Mouse (Mus musculus) G1E (cell line): ENCODE results near the gene Nckap5l. TPM values are rescaled to one million over a fixed set of nuclear protein-coding genes. Genes with fewer than 3 reads are reported as not detected.

Experiments used
- ATAC-seq: 2 replicates; pipeline ENCODE4 v1.8.0; 2016; ENCODE audit warnings: mild to moderate bottlenecking; ENCODE audit not compliant: insufficient number of reproducible peaks, poor library complexity, low FRiP score, severe bottlenecking; ENCODE audit errors: extremely low read depth
- DNase-seq: peaks from one replicate; pipeline ENCODE4 v3.0.0; 2012; ENCODE audit warnings: low spot score
- H3K27me3 ChIP-seq: 2 replicates; pipeline ENCODE4 v1.6.1; 2012; ENCODE audit warnings: mild to moderate bottlenecking, low read length, inconsistent platforms; ENCODE audit not compliant: insufficient read depth
- H3K36me3 ChIP-seq: replicated peaks from 2 replicates; pipeline ENCODE3; 2012; ENCODE audit warnings: mild to moderate bottlenecking, inconsistent platforms
- H3K4me1 ChIP-seq: 2 replicates; pipeline ENCODE4 v1.6.1; 2012; ENCODE audit warnings: low read depth, low read length, inconsistent platforms, mixed read lengths; ENCODE audit not compliant: insufficient read depth
- H3K4me3 ChIP-seq: 2 replicates; pipeline ENCODE4 v1.5.1; 2012; ENCODE audit warnings: low read depth, mild to moderate bottlenecking, inconsistent platforms, low read length, moderate library complexity, mixed read lengths
- H3K9me3 ChIP-seq: replicated peaks from 2 replicates; pipeline ENCODE4 v1.6.1; 2012; ENCODE audit warnings: inconsistent platforms
- CTCF ChIP-seq: IDR thresholded peaks from 2 replicates; pipeline ENCODE4 v1.5.1; 2012; ENCODE audit warnings: low read depth, low read length, inconsistent platforms, mixed read lengths
- GATA1 ChIP-seq: IDR thresholded peaks from 2 replicates; pipeline ENCODE4 v1.6.1; 2012; ENCODE audit warnings: borderline replicate concordance, low read length, inconsistent platforms, mixed read lengths
- GATA2 ChIP-seq: IDR thresholded peaks from 2 replicates; pipeline ENCODE4 v1.6.1; 2012; ENCODE audit warnings: low read depth, low read length, inconsistent platforms, borderline replicate concordance
- POLR2AphosphoS5 ChIP-seq: IDR thresholded peaks from 2 replicates; pipeline ENCODE4 v1.6.1; 2012; ENCODE audit warnings: low read depth, low read length, inconsistent platforms; ENCODE audit not compliant: insufficient replicate concordance
- TAL1 ChIP-seq: conservative IDR thresholded peaks from 2 replicates; pipeline ENCODE4 v1.6.1; 2012; ENCODE audit warnings: low read depth, low read length, inconsistent platforms, mixed read lengths
- polyA plus RNA-seq: library from polyadenylated mRNA; stranded (reverse); fragments of >175 nt; gene quantifications from 2 replicates; pipeline ENCODE4 v1.2.3, GENCODE M21; 2012
- total RNA-seq, 2 experiments: library from RNA; stranded (forward) in 1 of 2; stranded (reverse) in 1 of 2; fragments of 200-1000 nt in 1 of 2; fragments of >200 nt in 1 of 2; fragmentation: Nextera tagmentation in 1 of 2; gene quantifications; 2 replicates each; pipeline ENCODE4 v1.2.3; 2014 to 2017

The Nckap5l gene
- total and polyA plus RNA-seq, 3 experiments = 0.60 to 16.1 (median 15.2) TPM

DNA sequence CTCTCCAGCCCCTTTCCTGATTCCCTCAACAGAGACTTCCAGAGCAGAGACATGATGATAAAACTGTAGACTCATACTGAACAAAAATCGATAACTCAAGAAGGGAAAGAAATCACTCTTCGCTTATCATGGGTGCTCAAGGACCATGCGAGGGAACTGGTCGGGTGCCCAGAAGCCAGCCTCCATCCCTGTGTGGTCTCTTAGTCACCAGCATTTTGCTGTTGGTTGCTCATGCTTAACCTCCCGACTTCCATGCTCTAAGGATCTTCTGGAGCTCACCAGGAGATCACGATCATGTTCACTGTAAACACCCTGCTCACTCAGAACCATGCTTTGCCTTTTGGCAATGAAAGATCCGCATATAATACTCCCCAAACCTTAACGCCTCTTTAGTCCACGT lies 84.8 kb downstream of the Nckap5l start:
- TF ChIP-seq GATA1 (no peak), TAL1 (no peak), GATA2 (no peak), POLR2AphosphoS5 (no peak), CTCF (no peak)
- no peak overlapping the region for H3K4me3 ChIP-seq
- DNase-seq (no peak), ATAC-seq (no peak)
- no peaks in the 10 kb centered on the region for H3K4me1 ChIP-seq
- no peaks in the 10 kb centered on the region for H3K9me3 ChIP-seq
- no peaks in the 10 kb centered on the region for H3K36me3 ChIP-seq
- peaks cover 4% of the 10 kb centered on the region; the same call in 1 of the 2 replicates for H3K27me3 ChIP-seq

Other genes with a start within 250 kb of the Nckap5l start
- not detected in 2 replicates for gene Kcnh3, start 232.9 kb downstream of the Nckap5l start, total RNA-seq (2014; fragmentation: Nextera tagmentation)
- 0.05 TPM in 1 of 2 replicates, not detected in the other for gene Kcnh3, start 232.9 kb downstream of the Nckap5l start, total RNA-seq (2017)
- not detected in 2 replicates for gene Kcnh3, start 232.9 kb downstream of the Nckap5l start, polyA plus RNA-seq
- 29.8 and 39.4 TPM in 2 replicates for gene Mcrs1, start 205.8 kb downstream of the Nckap5l start, total RNA-seq (2014; fragmentation: Nextera tagmentation)
- gene Mcrs1, start 205.8 kb downstream of the Nckap5l start, total RNA-seq (2017) = 45.7 and 60.1 TPM in 2 replicates
- 75.9 and 83.4 TPM in 2 replicates for gene Mcrs1, start 205.8 kb downstream of the Nckap5l start, polyA plus RNA-seq
- 39.1 and 39.5 TPM in 2 replicates for gene Prpf40b, start 162.7 kb downstream of the Nckap5l start, total RNA-seq (2014; fragmentation: Nextera tagmentation)
- 10.1 and 13.1 TPM in 2 replicates for gene Prpf40b, start 162.7 kb downstream of the Nckap5l start, total RNA-seq (2017)
- gene Prpf40b, start 162.7 kb downstream of the Nckap5l start, polyA plus RNA-seq = 47.2 and 53.8 TPM in 2 replicates
- gene Fam186b, start 161.9 kb downstream of the Nckap5l start, total RNA-seq (2014; fragmentation: Nextera tagmentation) = not detected in 2 replicates
- 0.12 TPM in 1 of 2 replicates, not detected in the other for gene Fam186b, start 161.9 kb downstream of the Nckap5l start, total RNA-seq (2017)
- not detected in 2 replicates for gene Fam186b, start 161.9 kb downstream of the Nckap5l start, polyA plus RNA-seq
- gene Fmnl3, start 87.3 kb downstream of the Nckap5l start, total RNA-seq (2014; fragmentation: Nextera tagmentation) = 4.8 TPM in 1 of 2 replicates, not detected in the other
- gene Fmnl3, start 87.3 kb downstream of the Nckap5l start, total RNA-seq (2017) = 0.11 and 0.46 TPM in 2 replicates
- gene Fmnl3, start 87.3 kb downstream of the Nckap5l start, polyA plus RNA-seq = 0.07 and 0.08 TPM in 2 replicates
- 239 and 279 TPM in 2 replicates for gene Tmbim6, start 64.9 kb downstream of the Nckap5l start, total RNA-seq (2014; fragmentation: Nextera tagmentation)
- gene Tmbim6, start 64.9 kb downstream of the Nckap5l start, total RNA-seq (2017) = 91.2 and 93.0 TPM in 2 replicates
- gene Tmbim6, start 64.9 kb downstream of the Nckap5l start, polyA plus RNA-seq = 97.5 and 125 TPM in 2 replicates
- 10.3 and 13.2 TPM in 2 replicates for gene Bcdin3d, start 17.0 kb upstream of the Nckap5l start, total RNA-seq (2014; fragmentation: Nextera tagmentation)
- gene Bcdin3d, start 17.0 kb upstream of the Nckap5l start, total RNA-seq (2017) = 8.6 and 10.8 TPM in 2 replicates
- gene Bcdin3d, start 17.0 kb upstream of the Nckap5l start, polyA plus RNA-seq = 10.0 and 10.5 TPM in 2 replicates
- gene Faim2, start 70.4 kb upstream of the Nckap5l start, total RNA-seq (2014; fragmentation: Nextera tagmentation) = not detected in 2 replicates
- gene Faim2, start 70.4 kb upstream of the Nckap5l start, total RNA-seq (2017) = 0.06 and 0.33 TPM in 2 replicates
- not detected in 2 replicates for gene Faim2, start 70.4 kb upstream of the Nckap5l start, polyA plus RNA-seq
- gene Aqp2, start 121.3 kb upstream of the Nckap5l start, total RNA-seq (2014; fragmentation: Nextera tagmentation) = not detected in 2 replicates
- gene Aqp2, start 121.3 kb upstream of the Nckap5l start, total RNA-seq (2017) = 0.11 TPM in 1 of 2 replicates, not detected in the other
- not detected in 2 replicates for gene Aqp2, start 121.3 kb upstream of the Nckap5l start, polyA plus RNA-seq
- gene Aqp5, start 133.0 kb upstream of the Nckap5l start, total RNA-seq (2014; fragmentation: Nextera tagmentation) = not detected in 2 replicates
- 0.44 TPM in 1 of 2 replicates, not detected in the other for gene Aqp5, start 133.0 kb upstream of the Nckap5l start, total RNA-seq (2017)
- not detected in 2 replicates for gene Aqp5, start 133.0 kb upstream of the Nckap5l start, polyA plus RNA-seq
- not detected in 2 replicates for gene Aqp6, start 143.7 kb upstream of the Nckap5l start, total RNA-seq (2014; fragmentation: Nextera tagmentation)
- 0.12 TPM in 1 of 2 replicates, not detected in the other for gene Aqp6, start 143.7 kb upstream of the Nckap5l start, total RNA-seq (2017)
- gene Aqp6, start 143.7 kb upstream of the Nckap5l start, polyA plus RNA-seq = not detected in 2 replicates
- gene Racgap1, start 193.9 kb upstream of the Nckap5l start, total RNA-seq (2014; fragmentation: Nextera tagmentation) = 132 and 189 TPM in 2 replicates
- gene Racgap1, start 193.9 kb upstream of the Nckap5l start, total RNA-seq (2017) = 71.7 and 81.3 TPM in 2 replicates
- gene Racgap1, start 193.9 kb upstream of the Nckap5l start, polyA plus RNA-seq = 21.4 and 35.6 TPM in 2 replicates
- gene Asic1, start 212.6 kb upstream of the Nckap5l start, total RNA-seq (2014; fragmentation: Nextera tagmentation) = not detected in 2 replicates
- 0.22 and 0.41 TPM in 2 replicates for gene Asic1, start 212.6 kb upstream of the Nckap5l start, total RNA-seq (2017)
- gene Asic1, start 212.6 kb upstream of the Nckap5l start, polyA plus RNA-seq = not detected in 2 replicates
- gene Smarcd1, start 244.4 kb upstream of the Nckap5l start, total RNA-seq (2014; fragmentation: Nextera tagmentation) = 43.3 and 50.9 TPM in 2 replicates
- 11.4 and 12.0 TPM in 2 replicates for gene Smarcd1, start 244.4 kb upstream of the Nckap5l start, total RNA-seq (2017)
- gene Smarcd1, start 244.4 kb upstream of the Nckap5l start, polyA plus RNA-seq = 45.3 and 69.1 TPM in 2 replicates
- not detected in 2 replicates for gene Gm17349, start 247.7 kb upstream of the Nckap5l start, total RNA-seq (2014; fragmentation: Nextera tagmentation)
- gene Gm17349, start 247.7 kb upstream of the Nckap5l start, total RNA-seq (2017) = 0.98 TPM in 1 of 2 replicates, not detected in the other
- 2.3 and 4.1 TPM in 2 replicates for gene Gm17349, start 247.7 kb upstream of the Nckap5l start, polyA plus RNA-seq